Comparison of ENCODE assay signal across 10 mouse cellular contexts in genomic region chr7:120632518-120632917, GRCm38 (mm10). TPM values are rescaled to one million over a fixed set of nuclear protein-coding genes. Genes with fewer than 3 reads are reported as not detected.
A peak's percentile ranks its signal among the peaks of the same experiment; 100 is the strongest.
DNase-seq lines count a peak whose midpoint lies in the region; ATAC-seq and TF ChIP-seq lines count a peak whose summit lies in the region.
"Had no signal": no experiment of that assay in that cellular context is flagged by ENCODE, and none has a peak within 500 bp of the region (broad histone marks: within the 10 kb centered on the region; RNA-seq: fewer than 3 reads in every experiment).

No protein-coding gene starts in this region.

- ATAC-seq in stomach, postnatal 0 days (ENCODE audit: low FRiP score, low TSS enrichment) = no peak
- ATAC-seq in hindbrain, embryonic 13.5 days (ENCODE audit: low FRiP score) = no peak

- no peak overlapping the region for H3K4me3 ChIP-seq in thymus, adult 2 months (ENCODE audit: control insufficient read depth, insufficient read depth, low read length)
- no peak overlapping the region for H3K4me3 ChIP-seq in stomach, postnatal 0 days (ENCODE audit: low read depth, low read length)
- H3K4me3 ChIP-seq in hindbrain, embryonic 13.5 days = no peak overlapping the region
- H3K4me3 ChIP-seq: neural tube, embryonic 12.5 days had no signal

- no peak for TF ChIP-seq CTCF in thymus, adult 2 months (IDR thresholded peaks at IDR 0.05; ENCODE audit: borderline replicate concordance, control insufficient read depth, extremely low read depth, insufficient read depth, low read length, poor library complexity)
- TF ChIP-seq CTCF in stomach, postnatal 0 days (IDR thresholded peaks at IDR 0.05; ENCODE audit: low read depth) = peak; percentile 75

- 44% methylated on average over 1 of the region's 1 CpGs for WGBS in thymus, adult 2 months
- WGBS in stomach, postnatal 0 days = 44% methylated on average over 1 of the region's 1 CpGs
- 66% methylated on average over 1 of the region's 1 CpGs for WGBS in hindbrain, embryonic 13.5 days

- H3K27me3 ChIP-seq in thymus, adult 2 months (ENCODE audit: control insufficient read depth, insufficient read depth, low read length) = no peaks in the 10 kb centered on the region
- no peaks in the 10 kb centered on the region for H3K27me3 ChIP-seq in stomach, postnatal 0 days (ENCODE audit: control insufficient read depth, insufficient read depth, low read length)
- H3K27me3 ChIP-seq in hindbrain, embryonic 13.5 days = no peaks in the 10 kb centered on the region
- H3K27me3 ChIP-seq: neural tube, embryonic 12.5 days had no signal

- no peaks in the 10 kb centered on the region for H3K9me3 ChIP-seq in stomach, postnatal 0 days (ENCODE audit: control insufficient read depth, low read length)
- H3K9me3 ChIP-seq in hindbrain, embryonic 13.5 days = no peaks in the 10 kb centered on the region
- H3K9me3 ChIP-seq: neural tube, embryonic 12.5 days had no signal

- intact Hi-C loops in heart, postnatal 10 days (cut with DNase I) = loop anchor here (5.0 to 10.0 kb wide), 4 partner anchors 192 to 508 kb away; partner anchors contain the start of gene Polr3e
- intact Hi-C loops in heart, postnatal 36 days (cut with DNase I) = loop anchor here (10.0 kb wide), 2 partner anchors 402 to 528 kb away; partner anchors contain the start of genes Mettl9 and Tmem159

- H3K4me2 ChIP-seq in stomach, postnatal 0 days (replicated peaks; ENCODE audit: low read depth) = no peak overlapping the region
- H3K4me2 ChIP-seq in hindbrain, embryonic 13.5 days = no peak overlapping the region
- H3K4me2 ChIP-seq: neural tube, embryonic 12.5 days had no signal

- no peak for TF ChIP-seq EP300 in stomach, postnatal 0 days (optimal IDR thresholded peaks at IDR 0.05)

- peaks cover 5% of the 10 kb centered on the region for H3K4me1 ChIP-seq in thymus, adult 2 months (replicated peaks; ENCODE audit: control insufficient read depth, insufficient read depth, low read length)
- 0 out of 2 replicates have a peak, but pooled peaks cover 3% of the 10 kb centered on the region for H3K4me1 ChIP-seq in stomach, postnatal 0 days (replicated peaks; ENCODE audit: control insufficient read depth, insufficient read depth)
- H3K4me1 ChIP-seq in hindbrain, embryonic 13.5 days (replicated peaks) = peaks cover 23% of the 10 kb centered on the region

- no peak for TF ChIP-seq POLR2A in thymus, adult 2 months (IDR thresholded peaks at IDR 0.05; ENCODE audit: control insufficient read depth, extremely low read depth, insufficient read depth, low read length, poor library complexity)

- H3K27ac ChIP-seq in thymus, adult 2 months (ENCODE audit: control insufficient read depth, insufficient read depth, low read length) = no peak overlapping the region
- H3K27ac ChIP-seq in stomach, postnatal 0 days (replicated peaks) = no peak overlapping the region
- H3K27ac ChIP-seq in hindbrain, embryonic 13.5 days = no peak overlapping the region
- H3K27ac ChIP-seq: neural tube, embryonic 12.5 days had no signal

- no peak overlapping the region for H3K9ac ChIP-seq in stomach, postnatal 0 days (ENCODE audit: low read length)
- no peak overlapping the region for H3K9ac ChIP-seq in hindbrain, embryonic 13.5 days
- H3K9ac ChIP-seq: neural tube, embryonic 12.5 days had no signal

- peak; percentile 32 to 36 for DNase-seq in heart, postnatal 10 days
- DNase-seq in heart, postnatal 36 days = no peak
- peak; percentile 14 for DNase-seq in thymus, postnatal 25 days
- no peak for DNase-seq in thymus, adult 2 months
- peak; percentile 62 for DNase-seq in induced T-regulatory cell, adult 2 months (ENCODE audit: low read depth)
- DNase-seq in stomach, postnatal 0 days (ENCODE audit: low spot score) = no peak
- DNase-seq in cerebellum, adult 8-10 months = no peak

- H3K36me3 ChIP-seq in thymus, adult 2 months (ENCODE audit: control insufficient read depth, insufficient read depth, low read length) = no peaks in the 10 kb centered on the region
- no peaks in the 10 kb centered on the region for H3K36me3 ChIP-seq in stomach, postnatal 0 days (ENCODE audit: control insufficient read depth, insufficient read depth, low read length)
- peaks cover under 1% of the 10 kb centered on the region; the same call in 1 of the 2 replicates for H3K36me3 ChIP-seq in hindbrain, embryonic 13.5 days
- H3K36me3 ChIP-seq: neural tube, embryonic 12.5 days had no signal

RNA-seq across cellular contexts. Expression of gene Uqcrc2, which starts 2.5 kb away (rescaled TPM):
- total RNA-seq in heart, postnatal 10 days (2021) = 100 to 1,000 TPM; 945 to 970 TPM
- 1,000 to 10,000 TPM; 1,148 to 1,194 TPM for total RNA-seq in heart, postnatal 36 days (2021)
- 70.4 and 89.4 TPM in 2 replicates for polyA plus RNA-seq in thymus, adult 2 months (2012; rRNA removed)
- polyA plus RNA-seq in stomach, postnatal 0 days (2015; fragmentation: Nextera tagmentation; extraction: Ambion mirVana) = 191 and 193 TPM in 2 replicates
- 206 and 208 TPM in 2 replicates for polyA plus RNA-seq in hindbrain, embryonic 13.5 days (2015; fragmentation: Nextera tagmentation; extraction: Ambion mirVana)

RNA-seq across cellular contexts. Expression of gene Pdzd9, which starts 37.6 kb away (rescaled TPM):
- not detected for total RNA-seq in heart, postnatal 10 days (2021)
- not detected for total RNA-seq in heart, postnatal 36 days (2021)
- polyA plus RNA-seq in thymus, adult 2 months (2012; rRNA removed) = 0.05 TPM in 1 of 2 replicates, not detected in the other
- polyA plus RNA-seq in stomach, postnatal 0 days (2015; fragmentation: Nextera tagmentation; extraction: Ambion mirVana) = 0.25 and 0.27 TPM in 2 replicates
- 0.54 and 0.57 TPM in 2 replicates for polyA plus RNA-seq in hindbrain, embryonic 13.5 days (2015; fragmentation: Nextera tagmentation; extraction: Ambion mirVana)
- total RNA-seq: layer of hippocampus, postnatal 14 days had no signal

RNA-seq across cellular contexts. Expression of gene Mosmo, which starts 44.9 kb away (rescaled TPM):
- total RNA-seq in heart, postnatal 10 days (2021) = 10 to 100 TPM; 29.0 to 33.7 TPM
- 10 to 100 TPM; 31.4 to 36.2 TPM for total RNA-seq in heart, postnatal 36 days (2021)
- 29.8 and 31.0 TPM in 2 replicates for polyA plus RNA-seq in thymus, adult 2 months (2012; rRNA removed)
- 6.9 and 7.0 TPM in 2 replicates for polyA plus RNA-seq in stomach, postnatal 0 days (2015; fragmentation: Nextera tagmentation; extraction: Ambion mirVana)
- 12.9 and 13.4 TPM in 2 replicates for polyA plus RNA-seq in hindbrain, embryonic 13.5 days (2015; fragmentation: Nextera tagmentation; extraction: Ambion mirVana)

Comparison
In these comparisons a context has a peak if more than half of its experiments do, and no peak if none do; other contexts are left out.
1. DNase-seq: peak in heart, postnatal 10 days (2 of 2), thymus, postnatal 25 days (single experiment) and induced T-regulatory cell, adult 2 months (single experiment); none in heart, postnatal 36 days (0 of 2), thymus, adult 2 months (single experiment), stomach, postnatal 0 days (single experiment) and cerebellum, adult 8-10 months (single experiment).